Mouse (Mus musculus) adrenal gland, adult 18-20 months (tissue): ENCODE results near the gene Rcl1. TPM values are rescaled to one million over a fixed set of nuclear protein-coding genes. Genes with fewer than 3 reads are reported as not detected.
A peak's percentile ranks its signal among the peaks of the same experiment; 100 is the strongest.

Source experiments
- DNase-seq, 2 experiments: peaks; one replicate each; pipeline ENCODE4 v3.0.0; 2021 to 2022; ENCODE audit warnings: low spot score in 2 of 2
- long read RNA-seq, 2 experiments: library from polyadenylated mRNA; stranded (forward); transcript quantifications; one replicate each; pipeline ENCODE4 v2.0.0; 2021
- total RNA-seq, 2 experiments: library from RNA; stranded (reverse); gene quantifications; 1 replicate in 1 of 2; 2 replicates in 1 of 2; pipeline ENCODE4 v1.2.3; 2021

Rcl1 gene
- 10 to 100 TPM; 18.5 to 28.8 TPM for total RNA-seq
- long read RNA-seq, experiment 1, transcript Rcl1-201 (9 exons, 1,803 nt): major isoform, 20 of 21 reads
- long read RNA-seq, experiment 1, partial matches to known transcripts: 0 of 21 reads
- long read RNA-seq, experiment 1, other reads (novel, unspliced or antisense): 1 of 21 reads
- long read RNA-seq, experiment 2, transcript Rcl1-201 (9 exons, 1,803 nt): major isoform, 75 of 80 reads
- long read RNA-seq, experiment 2, partial matches to known transcripts: 1 of 80 reads
- long read RNA-seq, experiment 2, other reads (novel, unspliced or antisense): 2 of 80 reads

DNA sequence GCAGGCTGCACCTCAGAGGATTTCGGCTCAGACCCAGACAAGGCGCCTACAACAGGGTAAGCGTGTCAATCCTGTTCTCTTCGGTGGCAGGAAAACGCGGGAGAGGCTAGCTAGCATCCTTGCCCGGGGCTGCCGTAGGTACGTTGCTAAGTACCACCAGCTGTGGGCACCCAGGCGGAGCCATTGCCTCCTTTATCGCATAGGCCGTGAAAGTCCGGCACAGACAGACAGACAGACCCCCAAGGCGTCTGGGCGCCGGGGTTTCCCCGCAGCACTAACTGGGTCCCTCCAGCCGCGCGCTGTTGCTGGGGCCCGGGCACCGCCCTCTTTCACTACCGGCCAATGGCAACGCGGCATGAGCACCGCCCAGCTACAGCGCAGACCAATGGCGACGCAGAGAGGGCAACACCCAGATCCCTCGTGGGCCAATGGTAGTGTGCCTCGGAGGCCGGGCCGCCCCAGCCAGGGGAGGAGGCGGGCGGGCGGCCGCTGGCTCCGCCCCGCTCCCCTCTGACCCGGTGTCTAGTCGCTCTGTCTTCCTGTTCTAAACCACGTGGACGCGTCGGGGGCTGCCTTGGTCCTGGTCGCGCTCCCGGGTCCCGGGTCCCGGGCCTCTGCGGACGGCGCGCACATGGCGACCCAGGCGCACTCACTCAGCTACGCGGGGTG, at the start of gene Rcl1:
Gene Rcl1, plus strand, starts transcription at position 502 of the 669 bp plus-strand sequence.
- peak; percentile 86 to 88 for DNase-seq

DNA sequence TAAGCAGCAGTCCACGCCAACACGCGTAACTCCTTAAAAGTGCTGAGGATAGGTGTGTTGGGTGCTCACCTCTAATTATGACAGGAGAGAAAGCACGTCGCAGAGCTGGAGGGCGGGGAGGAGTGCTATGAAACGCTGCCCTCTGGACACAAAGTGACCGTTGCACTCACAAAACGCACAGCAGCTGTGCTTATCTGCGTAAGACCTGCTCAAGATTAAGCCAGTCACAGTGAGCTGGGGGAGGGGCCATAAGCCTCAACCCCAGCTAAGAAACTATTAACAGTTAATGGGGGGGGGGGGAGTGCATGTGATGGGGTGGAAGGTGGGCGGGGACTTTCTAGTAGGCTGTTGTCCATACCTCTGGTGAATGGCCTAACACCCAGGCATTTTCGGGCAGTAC, 48.4 kb upstream of the Rcl1 start:
- no peak for DNase-seq

DNA sequence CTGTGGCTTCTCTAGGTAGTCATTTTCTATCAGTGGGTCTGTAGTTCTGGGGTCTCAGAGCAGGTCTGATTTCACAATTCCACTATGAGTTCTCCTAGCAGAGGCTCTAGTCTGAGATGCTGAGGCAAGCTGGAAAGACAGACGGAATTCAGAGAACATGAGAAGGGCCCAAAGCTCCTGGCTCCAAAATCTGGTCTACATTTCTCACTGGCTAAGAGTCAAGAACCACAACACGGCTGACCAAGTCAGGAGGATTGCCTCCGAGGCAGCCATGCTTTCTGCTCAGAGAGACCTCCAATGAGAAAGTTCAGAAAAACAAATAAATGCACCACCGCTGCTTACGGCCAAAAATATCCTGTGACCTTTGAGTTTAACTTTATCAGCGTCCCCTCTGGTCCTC, 46.6 kb upstream of the Rcl1 start:
- DNase-seq: no peak

DNA sequence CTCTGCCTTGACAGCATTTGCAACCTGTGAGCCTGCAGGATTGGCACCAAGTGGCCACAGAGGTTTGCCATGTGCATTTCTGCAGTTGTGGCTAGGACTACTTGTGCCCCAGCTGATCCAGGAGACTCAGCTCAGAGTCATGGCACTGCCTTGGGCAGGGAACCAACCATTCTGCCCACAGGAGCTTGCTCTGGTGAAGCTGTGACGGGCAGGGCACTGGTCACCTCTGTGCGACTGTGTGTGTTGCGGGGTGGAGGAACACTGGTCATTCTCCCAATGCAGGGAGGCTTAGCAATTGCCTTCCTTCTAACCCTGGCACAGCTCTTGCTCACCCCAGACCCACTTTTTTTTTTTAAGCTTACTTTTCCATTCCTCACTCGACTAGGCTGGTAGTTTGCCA, 45.7 kb upstream of the Rcl1 start:
- DNase-seq: no peak

DNA sequence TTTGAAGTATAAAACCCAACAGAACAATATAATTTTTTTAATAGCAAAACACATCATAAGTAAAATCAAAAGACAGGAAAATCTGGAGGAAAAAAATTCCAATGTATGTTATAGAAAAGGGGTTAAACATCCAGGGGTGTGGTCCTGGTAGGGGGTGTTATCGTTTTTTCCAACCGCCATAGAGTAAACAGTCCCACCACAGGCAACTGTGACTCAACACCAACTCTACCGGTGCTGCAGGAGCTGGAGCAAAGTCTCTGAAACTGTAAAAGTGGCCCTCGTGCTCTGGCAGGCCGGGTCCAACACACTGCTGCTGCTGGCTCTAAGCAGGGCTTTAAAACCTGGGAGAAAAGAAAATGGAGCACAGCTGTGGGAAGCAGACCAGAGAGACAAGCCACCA, 42.4 kb upstream of the Rcl1 start:
- DNase-seq: no peak

DNA sequence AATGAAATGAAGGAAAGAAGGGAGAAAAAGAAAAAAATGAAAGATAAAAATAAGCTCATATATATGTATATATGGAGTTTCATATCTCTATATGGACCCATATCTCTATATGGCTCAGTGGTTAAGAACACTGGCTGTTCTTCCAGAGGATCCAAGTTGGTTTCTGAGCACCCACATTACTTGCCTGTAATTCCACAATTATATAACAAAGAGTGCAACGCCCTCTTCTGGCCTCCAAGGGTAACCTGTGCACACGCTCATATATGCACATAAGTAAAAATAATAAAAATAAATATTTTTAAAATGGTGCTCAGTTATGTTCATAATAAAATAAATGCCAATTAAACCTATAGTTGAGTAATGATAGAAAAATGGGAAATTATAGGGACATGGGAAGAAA, 41.5 kb upstream of the Rcl1 start:
- no peak for DNase-seq

DNA sequence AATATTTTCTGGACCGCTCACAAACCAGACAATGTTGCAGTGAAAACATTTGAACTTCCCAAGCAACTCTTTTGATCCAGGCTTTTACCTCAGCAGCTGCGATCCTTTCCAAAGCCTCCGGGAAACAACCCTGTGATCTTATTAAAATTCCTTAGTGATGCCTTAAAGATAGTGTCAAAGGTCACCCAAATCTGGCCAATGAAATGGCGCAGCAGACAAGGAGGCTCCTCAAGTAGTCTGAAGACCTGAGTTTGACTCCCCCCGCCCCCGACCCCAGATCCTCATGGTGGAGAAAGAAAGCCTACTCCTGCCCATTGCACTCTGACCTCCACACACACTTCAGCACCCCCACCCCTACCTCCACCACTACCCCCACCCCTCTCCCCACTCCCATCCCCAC, 40.9 kb upstream of the Rcl1 start:
- DNase-seq: no peak

DNA sequence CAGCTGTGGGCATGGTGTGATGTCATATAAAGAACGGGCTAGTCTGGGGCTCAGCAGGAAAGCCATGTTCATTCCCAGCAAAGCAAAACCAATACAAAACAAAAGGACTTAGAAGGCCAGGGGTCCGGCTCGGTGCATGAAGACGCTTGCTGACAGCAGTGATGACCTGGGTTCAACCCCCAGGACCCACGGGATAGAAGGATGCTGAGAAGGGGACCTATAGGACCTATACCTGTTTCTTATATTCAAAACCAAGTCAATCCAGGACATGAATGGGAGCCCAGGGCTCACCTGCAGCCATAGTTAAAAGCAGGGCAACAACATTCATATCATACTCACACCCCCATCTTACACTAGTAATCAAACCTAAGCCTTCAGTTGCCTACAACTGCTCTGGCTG, 38.2 kb upstream of the Rcl1 start:
- DNase-seq: no peak

DNA sequence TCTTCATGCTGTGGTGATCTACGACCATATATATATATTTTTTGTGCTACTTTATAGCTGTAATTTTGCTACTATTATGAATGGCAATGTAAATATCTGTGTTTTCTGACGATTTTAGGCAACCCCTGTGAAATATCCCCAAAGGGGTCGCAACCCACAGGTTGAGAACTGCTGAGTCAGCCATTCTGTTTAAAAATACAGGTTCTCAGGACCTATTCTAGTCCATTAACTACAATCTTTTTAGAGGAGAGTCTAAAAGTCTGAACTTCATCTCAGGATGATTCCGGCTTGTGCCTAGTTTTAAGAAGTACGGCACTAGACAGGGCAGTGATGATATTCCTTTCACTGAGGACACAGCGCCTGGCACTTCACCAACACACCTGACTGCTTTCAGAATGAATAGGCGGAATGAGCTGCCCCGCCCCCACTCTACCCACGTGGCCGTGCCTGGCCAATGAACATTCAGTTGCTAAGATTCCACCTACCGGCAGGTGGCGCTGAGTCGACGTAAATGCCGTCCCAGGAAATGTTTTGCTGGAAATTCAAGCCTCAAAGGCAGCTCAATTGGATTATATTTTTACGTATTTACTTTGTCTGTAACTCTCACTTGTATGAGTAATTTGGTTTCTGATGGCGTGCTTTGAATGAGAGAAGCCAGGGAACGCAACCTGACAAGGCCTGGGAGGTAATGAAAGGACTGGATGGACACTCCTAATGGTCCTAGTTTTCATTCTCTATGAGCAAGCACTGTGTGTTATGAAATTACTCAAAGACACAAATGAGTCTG, 37.4 kb upstream of the Rcl1 start:
- DNase-seq: peak; percentile 94

DNA sequence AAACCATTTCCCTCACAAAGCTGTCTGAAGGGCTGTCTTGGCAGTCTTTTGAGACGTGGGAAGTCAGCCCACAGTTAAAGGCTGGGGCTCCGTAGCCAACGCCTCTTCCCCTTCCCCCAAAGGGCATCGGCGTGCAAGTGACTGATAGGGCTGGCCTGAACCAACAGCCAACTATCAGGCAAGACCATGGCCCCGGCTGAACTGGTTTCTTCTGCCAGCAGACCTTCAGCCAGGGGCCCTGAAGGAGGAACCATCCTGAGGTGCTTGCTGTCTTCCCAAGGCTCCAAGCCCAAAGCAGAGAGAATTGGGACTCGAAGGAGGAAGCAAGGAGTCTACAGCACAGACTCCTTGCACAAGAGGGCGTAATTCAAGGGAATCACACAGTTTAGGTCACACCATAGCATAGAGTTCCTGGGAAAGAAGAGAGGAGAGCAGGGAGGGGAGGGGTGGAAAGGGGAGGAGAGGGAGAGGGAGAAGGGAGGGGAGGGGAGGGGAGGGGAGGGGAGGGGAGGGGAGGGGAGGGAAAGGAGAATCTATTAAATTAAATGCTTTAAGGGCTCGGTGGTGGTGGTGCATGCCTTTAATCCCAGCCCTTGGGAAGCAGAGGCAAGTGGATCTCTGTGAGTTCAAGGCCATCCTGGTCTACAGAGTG, 36.6 kb upstream of the Rcl1 start:
- no peak for DNase-seq

DNA sequence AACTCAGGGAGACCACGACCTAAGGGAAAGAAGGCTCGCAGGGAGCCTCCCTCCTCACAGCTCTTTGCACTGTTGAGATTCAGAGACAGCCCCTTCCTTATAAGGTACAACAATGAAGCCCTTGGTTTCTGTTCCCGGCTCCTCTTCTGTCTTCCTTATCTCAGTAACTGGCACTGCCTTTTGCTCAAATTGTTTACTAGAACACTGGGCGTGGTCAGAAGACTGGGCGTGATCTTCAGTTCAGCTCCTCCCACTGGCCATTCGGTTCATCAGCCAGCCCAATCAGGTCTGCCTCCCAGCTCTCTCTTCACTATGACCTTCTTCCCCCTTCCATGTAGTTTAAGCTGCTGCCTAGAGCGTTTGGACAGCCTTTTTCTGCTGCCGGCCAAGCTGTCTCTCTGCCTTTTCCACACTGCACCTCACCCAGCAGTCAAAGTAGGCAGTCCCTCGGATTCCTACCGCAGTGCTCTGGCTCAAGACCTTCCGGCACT, 34.1 kb upstream of the Rcl1 start:
- DNase-seq: peak; percentile 59 to 60

DNA sequence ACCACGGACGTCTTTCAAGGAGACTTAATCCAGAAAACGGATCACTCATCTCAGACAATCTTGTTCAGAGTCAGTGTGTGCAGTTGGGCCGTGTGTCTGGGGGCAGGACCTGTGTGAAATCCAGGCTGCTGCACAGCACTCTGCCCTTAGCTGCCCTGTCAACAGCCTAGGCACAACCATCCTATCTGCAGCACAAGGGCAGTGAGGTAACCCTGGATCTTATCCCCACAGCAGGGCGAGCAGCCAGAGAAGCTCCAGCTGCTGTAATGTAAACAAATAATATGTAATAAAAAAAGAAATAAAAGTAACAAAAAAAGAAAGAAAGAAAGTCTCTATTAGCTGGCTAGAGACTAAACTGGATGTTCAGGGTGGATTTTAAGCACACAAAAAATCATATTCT, 32.0 kb upstream of the Rcl1 start:
- DNase-seq: no peak

DNA sequence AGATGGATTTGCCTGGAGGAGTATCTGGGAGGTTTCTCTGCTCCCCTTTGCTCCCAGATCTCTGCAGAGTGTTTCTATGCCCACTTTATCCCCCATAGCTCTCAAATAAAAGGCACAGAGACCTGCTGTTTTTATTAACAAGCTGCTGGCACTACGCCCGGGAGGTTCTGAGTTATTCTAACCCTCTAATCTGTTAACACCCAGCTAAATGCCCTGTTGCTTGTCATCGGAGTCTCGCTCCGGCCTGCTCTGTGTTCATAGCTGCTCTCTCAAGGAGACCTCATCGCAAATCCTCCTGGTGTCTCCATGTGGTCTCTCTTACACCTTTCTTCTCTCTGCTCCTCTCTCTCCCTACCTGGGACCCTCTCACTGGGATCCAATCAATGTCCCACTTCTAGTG, 26.4 kb upstream of the Rcl1 start:
- no peak for DNase-seq

DNA sequence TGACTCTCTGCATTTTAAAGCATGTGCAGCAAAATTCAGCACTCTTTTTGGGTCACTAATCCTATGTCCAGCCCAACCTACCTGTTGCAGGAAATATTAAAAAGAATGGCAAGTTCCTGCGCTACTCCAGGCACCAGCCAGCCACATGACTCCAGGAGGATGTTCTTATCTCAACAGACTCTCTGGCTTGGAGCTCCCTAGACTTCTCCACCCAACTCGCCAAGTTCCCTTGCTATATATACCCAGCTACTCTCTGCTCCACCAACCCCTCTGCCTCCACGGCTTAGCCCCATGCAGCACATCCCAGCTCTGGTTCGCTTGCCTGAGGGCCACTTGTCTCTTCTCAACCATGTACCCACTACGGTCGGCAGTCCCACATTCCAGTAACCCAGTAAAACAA, 12.5 kb upstream of the Rcl1 start:
- DNase-seq: no peak

DNA sequence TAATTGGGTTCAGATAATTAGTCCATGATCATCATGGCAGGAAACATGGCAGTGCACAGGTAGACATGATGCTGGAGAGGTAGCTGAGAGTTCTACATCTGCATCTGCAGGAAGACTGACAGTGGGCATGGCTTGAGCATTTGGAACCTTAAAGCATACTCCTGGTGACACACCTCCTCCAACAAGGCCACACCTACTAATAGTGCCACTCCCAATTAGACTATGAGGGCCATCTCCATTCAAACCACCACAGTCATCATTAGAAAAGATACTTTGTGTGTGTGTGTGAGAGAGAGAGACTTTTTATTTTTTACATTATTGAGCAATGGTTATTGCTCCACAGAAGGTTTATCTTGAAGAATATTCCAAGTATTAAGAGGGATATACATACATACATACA, 9.0 kb upstream of the Rcl1 start:
- DNase-seq: no peak

DNA sequence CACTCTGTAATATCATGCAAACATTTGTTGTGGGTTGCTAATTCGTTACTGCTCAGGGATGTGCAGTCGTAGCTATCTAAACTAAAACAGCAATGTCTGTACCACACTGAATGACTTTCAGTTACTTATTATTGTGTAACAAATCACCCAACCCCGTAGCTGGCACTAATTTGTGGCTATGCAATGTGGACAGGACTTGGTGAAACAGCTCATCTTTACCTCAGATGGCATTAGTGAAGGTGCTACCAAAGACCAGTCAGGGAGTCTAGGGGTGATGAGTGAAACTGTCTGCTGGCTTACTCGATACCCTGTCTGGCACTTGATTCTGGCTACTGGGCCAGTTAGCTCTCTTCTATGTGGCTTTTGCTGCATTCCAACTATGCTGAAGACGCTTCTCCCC, 2.1 kb upstream of the Rcl1 start:
- DNase-seq: no peak

DNA sequence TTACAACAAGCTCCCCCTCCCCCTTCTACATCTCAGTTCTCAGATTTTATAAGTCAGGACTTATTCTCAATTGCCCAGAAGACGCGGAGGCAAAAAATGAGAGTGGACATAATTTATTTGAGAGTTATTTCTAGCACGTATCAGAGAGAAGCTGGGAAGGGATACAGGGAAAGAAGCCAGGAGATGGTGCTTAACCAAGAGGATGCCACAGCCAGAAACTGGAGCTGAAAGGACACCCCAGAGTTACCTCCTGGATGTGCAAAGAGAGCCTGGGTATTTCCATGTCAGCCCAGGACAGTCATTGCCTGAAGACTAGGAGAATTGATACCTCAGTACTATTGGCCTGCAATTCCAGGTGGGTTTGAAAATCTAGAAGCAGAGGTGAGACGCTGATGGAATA, 1.6 kb upstream of the Rcl1 start:
- DNase-seq: no peak

DNA sequence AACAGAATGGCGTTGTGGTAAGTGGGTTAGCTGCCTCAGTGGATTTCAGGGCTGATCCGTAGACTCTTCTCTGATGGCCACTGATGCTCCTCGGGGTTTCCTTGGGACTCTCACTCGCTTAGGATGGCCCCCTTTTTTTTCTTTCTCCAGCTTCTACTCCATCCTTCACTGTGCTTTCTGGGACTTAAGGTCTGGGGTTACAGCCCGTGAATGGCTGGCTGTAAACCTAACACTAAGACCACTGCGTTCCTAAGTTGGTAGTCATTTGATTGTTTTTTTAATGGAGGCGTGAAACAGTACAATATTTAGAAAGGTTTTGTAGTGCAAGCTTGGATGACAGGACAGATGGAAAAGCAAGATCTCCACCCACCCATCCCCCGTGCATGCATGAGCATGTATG, 914 bp upstream of the Rcl1 start:
- DNase-seq: no peak

DNA sequence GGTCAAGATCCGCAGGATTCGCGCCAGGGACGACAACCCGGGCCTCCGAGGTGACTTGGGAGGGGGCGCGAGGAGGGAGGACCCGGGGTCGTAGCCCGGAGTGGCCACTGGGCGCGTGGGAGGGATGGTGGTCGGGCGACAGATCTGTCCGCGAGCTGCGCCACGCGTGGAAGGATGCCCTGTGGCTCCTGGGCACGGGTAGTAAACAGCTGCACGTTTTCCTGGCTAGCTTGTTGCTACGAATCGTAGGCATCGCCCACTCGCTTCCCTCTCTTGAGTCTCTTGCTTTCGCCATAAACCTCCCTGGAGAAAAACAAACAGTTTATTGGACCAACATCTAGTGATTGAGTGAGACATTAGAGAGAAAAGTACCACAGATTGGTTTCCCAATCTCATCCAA, 416 bp downstream of the Rcl1 start:
- DNase-seq: no peak

DNA sequence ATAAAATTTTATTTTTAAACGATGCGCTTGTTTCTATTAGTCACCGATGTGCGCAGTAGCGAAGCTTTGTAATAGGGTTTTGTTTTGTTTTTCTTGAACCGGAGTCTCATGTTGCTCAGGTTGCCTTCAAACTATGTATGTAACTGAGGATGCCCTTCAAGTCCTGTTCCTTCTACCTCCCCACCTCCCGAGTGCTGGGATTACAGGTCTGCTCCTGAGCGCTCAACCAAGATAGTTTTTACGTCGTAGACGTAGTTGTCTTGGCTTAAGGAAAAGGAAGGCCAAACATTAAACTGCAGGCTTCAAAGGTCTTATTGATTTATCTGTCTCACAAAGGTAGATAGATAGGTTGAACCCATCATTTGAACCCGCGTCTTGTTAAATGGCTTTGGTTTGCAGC, 923 bp downstream of the Rcl1 start:
- no peak for DNase-seq

DNA sequence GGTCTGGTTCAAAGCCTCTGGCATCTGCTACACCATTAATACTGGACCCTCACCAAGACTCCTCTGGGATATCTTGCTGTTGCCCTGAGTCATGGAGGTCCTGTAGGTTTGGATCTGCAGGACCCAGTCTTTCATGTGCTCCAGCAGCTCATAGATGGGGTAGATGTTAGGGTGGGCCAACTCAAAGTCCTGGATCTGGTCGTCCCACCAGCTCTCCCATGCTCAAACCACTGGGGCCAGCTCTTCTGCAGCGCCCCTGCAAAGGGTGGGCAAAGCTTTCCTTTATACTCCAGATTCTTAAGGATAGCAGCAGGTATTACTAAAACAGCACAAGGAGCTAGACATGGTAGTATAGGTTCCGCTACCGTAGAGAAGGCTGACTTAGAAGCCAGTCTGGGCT, 4.6 kb downstream of the Rcl1 start:
- DNase-seq: no peak

DNA sequence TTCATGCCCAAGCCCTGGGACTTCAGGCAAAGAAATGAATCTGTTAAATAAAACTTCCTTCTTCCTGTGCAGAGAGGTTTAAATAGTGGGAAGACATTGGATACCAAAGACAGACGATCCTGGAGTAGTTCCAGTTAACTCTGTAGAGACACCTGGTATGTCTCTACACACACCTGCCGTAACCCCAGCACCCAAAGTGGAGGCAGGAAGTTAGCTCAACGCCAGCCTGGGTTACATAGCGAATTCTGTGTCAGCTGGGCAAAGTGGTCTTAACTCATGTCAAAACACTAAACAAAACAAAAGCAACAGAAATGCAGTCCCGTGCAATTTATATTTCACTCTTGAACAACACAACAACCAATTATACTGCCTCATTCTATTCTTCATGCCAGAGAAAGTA, 5.1 kb downstream of the Rcl1 start:
- no peak for DNase-seq
